Mouse (Mus musculus) lung, adult 10 weeks (tissue): Measurements from ENCODE around the gene Cdc34. TPM values are rescaled to one million over a fixed set of nuclear protein-coding genes. Genes with fewer than 3 reads are reported as not detected.

Source experiments
- polyA plus RNA-seq: library from polyadenylated mRNA; stranded (reverse); fragments of 350-450 nt; fragmentation: Illumina TruSeq; extraction: RNeasy Lipid Tissue Mini Kit (QIAGEN cat#74804); gene quantifications from one replicate; pipeline ENCODE4 v1.2.3, GENCODE M21; 2014; ENCODE audit warnings: low read depth, low replicate concordance; ENCODE audit not compliant: insufficient read depth

Cdc34 gene
- 73.4 TPM for polyA plus RNA-seq

DNA sequence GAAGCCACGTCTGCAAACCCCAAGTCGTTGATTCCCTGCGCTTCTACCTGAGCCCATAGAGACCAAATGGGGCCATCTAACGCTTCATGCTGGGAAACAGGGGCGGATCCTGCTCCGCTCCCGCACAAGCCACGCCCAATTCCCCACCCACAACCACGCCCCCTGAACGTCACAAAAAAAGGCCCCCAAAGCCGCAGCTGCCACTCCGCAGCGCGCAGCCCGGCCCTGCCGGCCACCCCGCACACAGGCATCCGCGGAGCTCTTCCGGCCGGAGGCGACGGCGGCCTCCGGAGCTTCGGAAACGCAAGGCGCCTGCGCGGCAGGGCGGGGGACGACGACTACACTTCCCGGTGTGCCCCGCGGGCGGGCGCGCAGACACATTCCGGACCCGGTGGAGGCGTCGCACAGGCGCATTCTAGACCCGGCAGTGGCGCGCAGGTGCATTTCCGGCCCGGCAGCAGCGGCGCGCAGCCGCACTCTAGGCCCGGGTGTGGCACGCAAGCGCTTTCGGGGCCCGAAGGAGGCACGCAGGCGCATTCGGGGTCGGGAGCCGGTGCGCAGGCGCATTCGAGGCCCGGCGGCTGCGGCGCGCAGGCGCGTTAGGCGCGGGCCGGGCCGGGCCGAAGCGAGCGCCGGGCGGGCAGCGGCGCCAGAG lies at the start of gene Cdc34:
Gene Cdc34, plus strand, starts transcription at position 605 of the 655 bp plus-strand sequence.

DNA sequence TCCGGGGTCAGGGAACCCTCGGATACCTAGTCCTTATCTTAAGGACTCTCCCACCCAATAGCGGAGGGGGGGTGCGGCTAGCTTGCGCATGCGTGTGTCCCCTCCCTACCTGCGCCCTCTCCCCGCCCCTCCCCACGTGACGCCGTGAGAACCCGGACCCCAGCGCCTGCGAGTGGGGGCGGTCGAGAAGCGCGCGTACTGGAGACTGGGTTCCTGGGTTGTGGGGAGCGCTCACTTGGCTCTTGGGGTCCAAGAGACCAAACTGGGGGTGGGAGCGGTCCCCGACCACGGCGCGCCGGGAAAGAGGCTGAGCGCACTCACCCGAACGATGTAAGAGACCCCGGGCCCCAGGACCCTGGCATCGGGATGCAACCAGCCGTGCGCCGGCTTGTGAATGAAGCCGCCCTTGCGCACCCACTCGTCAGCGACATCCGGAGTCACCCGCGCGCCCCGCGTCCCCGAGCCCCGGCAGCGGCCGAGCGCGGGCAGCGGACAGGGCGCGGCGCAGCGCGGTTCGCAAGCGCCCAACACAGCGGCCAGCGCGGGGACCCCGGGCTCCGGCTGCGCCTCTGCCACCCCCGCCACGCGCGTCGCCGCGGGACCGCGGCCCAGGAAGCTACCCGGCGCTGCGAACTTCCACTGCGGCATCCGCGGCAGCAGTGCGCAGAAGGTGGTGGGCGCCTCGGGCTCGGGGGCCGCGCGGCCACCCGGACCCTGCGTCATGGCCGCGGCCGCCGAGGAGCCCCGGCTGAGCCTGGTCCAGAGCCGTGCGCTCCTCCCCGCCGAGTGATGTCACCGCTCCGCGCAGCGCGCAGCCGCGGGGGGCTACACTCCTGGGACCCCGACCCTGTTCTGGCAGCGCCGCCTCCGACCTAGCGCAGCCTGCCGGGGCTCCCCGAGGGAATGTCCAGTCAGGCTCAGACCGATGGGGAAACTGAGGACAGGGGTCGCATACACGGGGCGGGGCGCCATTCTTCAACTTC lies 44.6 kb upstream of the Cdc34 start, which contains the start of gene Shc2:
Gene Shc2, minus strand, starts transcription at position 791 of the 983 bp plus-strand sequence.

GRCm38 (mm10) chr10:79645711-79646110 lies 36.3 kb upstream of the Cdc34 start, which contains the start of gene Odf3l2:
TSS of gene Odf3l2 (minus strand) at chr10:79645738.

DNA sequence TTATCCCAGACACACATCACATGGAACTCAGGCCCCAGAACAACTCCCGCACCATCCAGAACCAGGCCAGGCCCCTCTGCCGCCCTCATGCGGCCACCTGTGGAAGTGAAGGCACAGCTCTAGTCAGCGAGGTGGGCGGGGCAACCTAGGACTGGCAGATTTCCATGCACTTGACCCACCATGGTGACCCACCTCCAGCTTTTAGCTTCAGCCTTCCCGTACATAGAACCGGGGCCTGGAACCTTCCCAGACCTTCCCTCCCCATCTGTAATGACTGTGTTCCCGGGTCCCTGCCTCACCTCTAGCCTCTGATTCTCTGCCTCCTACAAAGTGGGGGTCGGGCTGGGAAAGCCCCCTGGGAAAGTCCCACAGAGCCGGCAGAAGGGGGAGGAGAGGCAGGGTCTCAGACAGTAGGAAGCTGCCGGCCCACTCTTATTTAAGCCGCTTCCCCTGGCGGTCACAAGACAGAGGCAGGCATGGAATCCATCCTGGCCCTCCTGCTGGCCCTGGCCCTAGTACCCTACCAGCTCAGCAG lies 17.8 kb upstream of the Cdc34 start, which contains the start of gene Madcam1:
Gene Madcam1, plus strand, starts transcription at position 429 of the 535 bp plus-strand sequence.

DNA sequence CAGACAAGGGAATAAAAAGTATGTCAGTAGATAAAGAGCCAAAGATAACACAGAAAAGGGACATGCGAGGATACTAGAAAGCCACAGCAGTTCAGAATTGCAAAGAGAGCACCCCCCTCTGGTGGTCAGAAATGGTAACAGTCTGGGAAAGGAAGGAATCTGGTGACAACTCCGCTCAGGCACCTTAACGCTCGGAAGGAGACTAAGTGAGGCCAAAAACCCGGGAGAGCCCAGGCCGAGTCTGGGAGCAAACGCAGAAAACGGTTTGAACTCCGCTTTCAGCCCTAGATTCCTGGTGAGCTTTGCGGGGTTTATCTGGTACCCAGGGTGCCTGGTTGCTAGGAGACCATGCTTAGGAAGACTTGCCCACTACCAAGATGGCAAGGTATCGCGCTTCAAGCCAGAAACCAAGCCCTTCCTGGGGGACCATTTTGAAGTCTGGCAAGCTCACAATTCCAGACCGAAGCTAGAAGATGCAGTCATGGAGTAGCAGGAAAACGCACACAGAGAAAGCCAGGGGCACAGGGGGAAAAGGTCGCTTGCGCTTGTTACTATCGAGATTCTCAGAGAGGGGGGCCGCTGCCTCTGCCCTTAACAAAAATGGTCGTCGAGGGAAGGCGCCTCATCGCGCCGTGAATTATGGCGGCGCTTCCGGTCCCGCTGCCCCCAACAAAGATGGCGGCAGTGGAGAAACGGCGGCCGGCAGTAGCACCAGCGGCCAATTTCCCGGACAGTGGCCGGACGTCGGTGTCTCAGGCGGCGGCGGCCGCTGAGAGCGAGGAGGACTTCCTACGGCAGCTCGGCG lies 13.0 kb upstream of the Cdc34 start, which contains the start of gene Tpgs1:
Gene Tpgs1, plus strand, starts transcription at position 599 of the 805 bp plus-strand sequence.

GRCm38 (mm10) chr10:79688720-79689119 lies 6.7 kb downstream of the Cdc34 start, which contains the start of gene Gzmm:
TSS of gene Gzmm (plus strand) at chr10:79689020.

DNA sequence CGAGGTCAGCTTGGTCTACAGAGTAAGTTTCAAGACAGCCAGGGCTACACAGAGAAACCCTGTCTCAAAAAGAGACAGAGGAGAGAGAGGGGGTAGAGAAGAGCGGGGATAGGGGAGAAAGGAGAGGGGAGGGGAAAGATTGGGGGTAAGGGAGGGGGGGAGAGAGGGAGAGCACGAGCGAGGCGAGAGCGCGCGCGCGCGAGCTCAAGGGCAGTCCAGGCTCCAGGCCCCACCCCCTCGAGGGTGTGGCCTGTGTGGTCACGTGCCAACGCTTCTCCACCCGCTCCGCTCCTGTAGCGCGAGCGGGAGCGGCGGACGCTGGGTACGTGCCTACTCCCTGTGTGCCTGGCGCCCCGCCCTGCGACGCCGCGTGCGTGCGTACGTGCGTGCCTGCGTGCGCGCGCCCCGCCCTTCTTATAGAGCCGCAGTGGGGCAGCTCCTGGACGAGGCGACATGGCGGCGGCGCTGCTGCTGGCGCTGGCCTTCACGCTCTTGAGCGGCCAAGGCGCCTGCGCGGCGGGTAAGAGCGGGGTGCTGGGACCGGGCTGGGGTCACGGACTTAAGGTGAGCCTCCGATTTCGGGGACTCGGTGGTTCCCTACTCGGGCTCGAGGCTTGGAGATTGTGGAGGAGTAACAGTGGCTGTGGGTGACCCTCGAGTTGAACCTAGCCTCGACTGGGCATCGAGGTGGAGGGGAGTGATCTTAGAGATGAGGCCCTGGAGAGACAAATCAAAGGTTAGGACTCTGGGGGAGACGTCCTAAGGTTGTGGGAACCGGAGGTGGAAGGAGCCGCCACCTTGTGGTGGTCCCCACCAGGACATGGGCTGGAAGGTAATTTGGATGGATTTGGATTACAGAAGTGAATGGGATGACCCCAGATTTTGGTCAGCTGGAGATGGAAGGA lies 22.3 kb downstream of the Cdc34 start, which contains the start of gene Bsg:
Gene Bsg, plus strand, starts transcription at position 427 of the 905 bp plus-strand sequence.

GRCm38 (mm10) chr10:79716254-79716987 lies 34.4 kb downstream of the Cdc34 start, which contains the start of gene Hcn2:
TSS of gene Hcn2 (plus strand) at chr10:79716634.

Other genes starting within 250 kb of the Cdc34 start
- not detected for gene Vmn2r83, start 213.5 kb upstream of the Cdc34 start, polyA plus RNA-seq
- 17.7 TPM for gene Plpp2, start 148.4 kb upstream of the Cdc34 start, polyA plus RNA-seq
- 9.8 TPM for gene Mier2, start 127.0 kb upstream of the Cdc34 start, polyA plus RNA-seq
- gene Theg, start 94.9 kb upstream of the Cdc34 start, polyA plus RNA-seq: not detected
- not detected for gene C2cd4c, start 68.2 kb upstream of the Cdc34 start, polyA plus RNA-seq
- gene Shc2, start 44.3 kb upstream of the Cdc34 start, polyA plus RNA-seq: 1.1 TPM
- gene Odf3l2, start 36.5 kb upstream of the Cdc34 start, polyA plus RNA-seq: not detected
- gene Madcam1, start 17.6 kb upstream of the Cdc34 start, polyA plus RNA-seq: not detected
- 27.9 TPM for gene Tpgs1, start 12.8 kb upstream of the Cdc34 start, polyA plus RNA-seq
- 1.4 TPM for gene Gzmm, start 6.8 kb downstream of the Cdc34 start, polyA plus RNA-seq
- gene Bsg, start 22.3 kb downstream of the Cdc34 start, polyA plus RNA-seq: 666 TPM
- 0.48 TPM for gene Hcn2, start 34.4 kb downstream of the Cdc34 start, polyA plus RNA-seq
- 19.4 TPM for gene Polrmt, start 64.4 kb downstream of the Cdc34 start, polyA plus RNA-seq
- not detected for gene Fgf22, start 72.9 kb downstream of the Cdc34 start, polyA plus RNA-seq
- 25.3 TPM for gene Rnf126, start 84.8 kb downstream of the Cdc34 start, polyA plus RNA-seq
- 20.4 TPM for gene Fstl3, start 95.1 kb downstream of the Cdc34 start, polyA plus RNA-seq
- gene Prss57, start 108.8 kb downstream of the Cdc34 start, polyA plus RNA-seq: 0.08 TPM
- 18.7 TPM for gene Palm, start 111.4 kb downstream of the Cdc34 start, polyA plus RNA-seq
- 3.5 TPM for gene Misp, start 138.8 kb downstream of the Cdc34 start, polyA plus RNA-seq
- gene Ptbp1, start 172.2 kb downstream of the Cdc34 start, polyA plus RNA-seq: 81.3 TPM
- 2.2 TPM for gene Prtn3, start 192.3 kb downstream of the Cdc34 start, polyA plus RNA-seq
- gene Plppr3, start 192.4 kb downstream of the Cdc34 start, polyA plus RNA-seq: 3.4 TPM
- gene Elane, start 204.1 kb downstream of the Cdc34 start, polyA plus RNA-seq: not detected
- gene Cfd, start 208.7 kb downstream of the Cdc34 start, polyA plus RNA-seq: 873 TPM
- 12.4 TPM for gene Med16, start 226.7 kb downstream of the Cdc34 start, polyA plus RNA-seq
- not detected for gene Gm26602, start 228.7 kb downstream of the Cdc34 start, polyA plus RNA-seq
- 3.0 TPM for gene Kiss1r, start 234.8 kb downstream of the Cdc34 start, polyA plus RNA-seq
- 59.6 TPM for gene R3hdm4, start 239.0 kb downstream of the Cdc34 start, polyA plus RNA-seq
- gene Arid3a, start 244.8 kb downstream of the Cdc34 start, polyA plus RNA-seq: 2.2 TPM